Mouse (Mus musculus): ENCODE data around the gene Rangap1.

- TF ChIP-seq CTCF (IDR thresholded peaks at IDR 0.05), result no peak
- TF ChIP-seq EP300 (IDR thresholded peaks at IDR 0.05), result no peak
Observed at GRCm38 (mm10) chr15:81781816-81782215, 36.5 kb upstream of the Rangap1 start.

Measured in lung, postnatal 0 days (tissue).